Mouse (Mus musculus) cortical plate, adult 2 months (tissue): ENCODE measurements around the gene Apba3.

Experiments
- CTCF ChIP-seq: fragments of 200-500 bp; IDR thresholded peaks from 2 replicates; pipeline ENCODE4 v1.5.1; 2011; ENCODE audit warnings: mild to moderate bottlenecking, control low read depth, low read length; ENCODE audit not compliant: insufficient read depth; ENCODE audit errors: extremely low read depth
- POLR2A ChIP-seq: fragments of 200-500 bp; IDR thresholded peaks from 2 replicates; pipeline ENCODE4 v1.6.1; 2011; ENCODE audit warnings: mild to moderate bottlenecking, low read length, control low read depth; ENCODE audit not compliant: insufficient read depth; ENCODE audit errors: extremely low read depth

- no peak for TF ChIP-seq POLR2A
- TF ChIP-seq CTCF, result peak; percentile 82
These were observed 22.5 kb downstream of the Apba3 start for GRCm38 (mm10) chr10:81289278-81289677.
